Mouse (Mus musculus): ENCODE results near the gene Med4.
"Not testable (repeated sequence)": the region's sequence is repeated elsewhere in the genome, so short reads cannot be mapped to it uniquely, and the experiment has no call there.

Gene Med4

DNA sequence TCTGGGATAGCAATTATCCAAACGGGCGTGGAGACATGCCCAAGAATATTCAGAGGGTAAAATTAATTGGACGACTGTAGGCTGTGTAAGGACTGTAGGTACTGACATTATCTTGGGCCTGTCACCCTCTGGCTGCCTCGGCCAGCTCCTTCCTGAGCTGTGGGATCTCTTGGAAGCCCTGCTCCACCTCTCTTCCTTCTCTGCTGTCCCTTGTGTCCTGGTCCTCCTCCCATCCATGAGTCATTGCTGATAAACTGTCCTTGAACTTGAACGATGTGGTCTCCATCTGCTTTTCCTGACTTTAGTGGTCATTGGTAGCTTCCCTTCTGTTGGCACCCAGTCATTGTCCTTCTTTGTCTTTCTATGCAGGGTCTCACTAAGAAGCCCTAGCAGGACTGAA lies 23.2 kb upstream of the Med4 start:
- ChIA-PET CTCF (no interaction called here), POLR2A (interaction anchor here in 1 of 4 experiments (0.8 kb wide), 1 partner anchor 23 kb away, joined by 3 read pairs; the partner anchor contains the start of gene Med4)

DNA sequence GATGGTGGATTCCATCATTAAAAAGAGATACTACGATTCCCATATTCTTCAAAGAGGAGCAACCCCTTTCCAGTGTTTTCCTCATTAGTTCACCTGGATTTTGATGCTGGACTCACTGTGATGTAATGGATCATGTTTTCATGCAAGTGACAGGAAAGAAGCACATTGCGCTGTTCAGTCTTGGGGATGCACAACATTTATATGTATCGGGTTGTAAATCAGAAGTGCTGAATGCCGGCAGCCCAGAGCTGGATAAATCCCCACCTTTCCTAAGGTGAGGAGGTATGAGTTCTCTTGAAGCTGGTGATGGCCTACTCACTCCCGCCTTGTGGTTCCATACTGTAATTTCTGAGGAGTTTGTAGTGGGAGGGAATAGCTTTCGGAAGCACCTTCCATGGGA lies 16.5 kb upstream of the Med4 start:
- ChIA-PET CTCF (interaction anchor here in 2 of 4 experiments (0.6 to 1.0 kb wide), 2 partner anchors 16 to 387 kb away, joined by 3 to 9 read pairs; no protein-coding TSS in a partner anchor), POLR2A (no interaction called here)

DNA sequence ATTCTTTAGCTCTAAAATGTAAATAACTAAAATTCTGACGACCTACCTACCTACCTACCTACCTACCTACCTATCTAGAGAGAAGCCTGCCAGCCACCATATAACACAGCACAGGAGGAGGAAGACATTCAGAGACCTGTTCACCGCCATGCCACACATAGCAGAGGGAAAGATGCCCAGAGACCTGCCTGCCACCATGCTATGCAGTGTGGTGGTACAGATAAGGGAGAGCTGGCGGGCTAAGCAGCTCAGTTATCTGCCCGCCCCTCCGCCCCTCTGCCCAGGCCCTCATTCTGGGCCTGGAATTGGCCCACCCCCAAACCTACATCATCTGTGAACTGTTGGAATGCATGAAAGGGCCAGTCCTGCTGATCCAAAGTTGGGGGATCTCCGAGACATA lies 15.7 kb upstream of the Med4 start:
- ChIA-PET POLR2A (interaction anchor here in 1 of 4 experiments (0.7 kb wide), 1 partner anchor 176 kb away, joined by 5 read pairs; no protein-coding TSS in a partner anchor), CTCF (interaction anchor here in 3 of 4 experiments (0.5 to 1.3 kb wide), 4 partner anchors 16 to 388 kb away, joined by 3 to 9 read pairs (median 4); partner anchors contain the start of gene Med4 (in 1 of the 3))

DNA sequence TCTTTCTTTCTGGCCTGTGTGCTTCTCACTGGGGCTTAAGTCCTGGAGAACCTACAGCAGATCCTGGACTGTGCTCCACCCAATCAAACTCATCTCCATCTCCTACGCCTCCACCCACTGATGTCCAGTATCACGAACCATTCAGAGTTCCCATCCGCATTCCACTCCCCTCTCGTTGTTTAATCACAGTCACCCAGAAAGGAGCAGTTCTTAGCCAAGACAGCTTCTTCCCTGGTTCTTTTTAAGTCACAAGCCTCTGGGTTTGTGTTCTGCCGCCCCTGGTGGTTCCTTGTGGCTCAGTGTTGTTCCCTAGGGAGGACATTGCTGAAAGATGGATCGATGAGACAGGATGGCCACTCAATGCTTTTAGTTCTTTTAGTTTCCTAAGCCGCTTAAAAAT lies 14.1 kb upstream of the Med4 start:
- ChIA-PET CTCF (interaction anchor here (0.6 to 1.7 kb wide), 8 partner anchors 10 to 248 kb away, joined by 3 to 22 read pairs (median 7); no protein-coding TSS in a partner anchor), POLR2A (interaction anchor here in 1 of 4 experiments (2.1 kb wide), 1 partner anchor 11 kb away, joined by 11 read pairs; no protein-coding TSS in a partner anchor)

DNA sequence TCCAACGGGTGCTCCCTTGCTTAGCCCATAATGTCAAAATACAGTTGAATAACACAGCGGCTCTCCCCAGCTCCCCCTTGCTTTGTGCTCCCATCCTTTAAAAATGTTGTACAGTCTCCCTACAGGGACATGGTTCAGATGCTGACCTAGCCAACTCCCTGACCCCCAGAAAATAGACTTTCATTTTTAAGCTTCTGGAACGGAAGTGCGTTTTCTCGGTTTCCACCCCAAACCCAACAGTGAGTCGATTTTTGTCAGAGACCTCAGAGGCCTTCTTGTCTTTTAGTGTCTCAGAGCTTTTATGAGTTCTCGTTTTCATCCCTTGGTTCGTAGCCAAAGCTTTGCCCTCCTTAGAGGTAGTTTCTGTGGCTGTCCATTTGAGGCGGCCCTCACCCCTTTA lies 8.5 kb upstream of the Med4 start:
- ChIA-PET CTCF (interaction anchor here in 1 of 4 experiments (0.9 kb wide), 1 partner anchor 9 kb away, joined by 3 read pairs; the partner anchor contains the start of gene Med4), POLR2A (interaction anchor here in 1 of 4 experiments (0.6 kb wide), 1 partner anchor 155 kb away, joined by 5 read pairs; no protein-coding TSS in a partner anchor)

DNA sequence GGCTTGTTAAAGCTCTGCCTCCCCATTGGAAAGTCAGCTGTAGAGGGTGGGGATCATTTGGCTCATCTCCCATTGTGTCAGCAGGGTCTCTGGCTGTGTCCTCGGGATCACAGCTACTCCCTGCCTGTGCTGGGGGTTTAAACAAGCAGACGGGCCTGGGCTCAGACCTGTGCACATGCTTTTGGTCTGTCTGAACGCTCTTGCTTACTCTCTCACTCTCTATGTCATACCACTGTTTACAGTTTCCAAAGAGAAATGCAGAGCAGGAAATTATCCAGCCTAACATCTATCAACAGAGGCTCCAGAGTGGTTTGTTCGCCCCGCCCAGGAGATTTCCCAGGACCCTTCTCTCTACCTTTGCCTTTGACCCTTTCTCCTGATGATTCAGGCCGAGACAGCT lies 8.1 kb upstream of the Med4 start:
- ChIA-PET POLR2A (interaction anchor here in 1 of 4 experiments (0.6 kb wide), 2 partner anchors 142 to 155 kb away, joined by 3 to 5 read pairs; no protein-coding TSS in a partner anchor), CTCF (interaction anchor here in 1 of 4 experiments (0.9 kb wide), 1 partner anchor 8 kb away, joined by 3 read pairs; the partner anchor contains the start of gene Med4)

DNA sequence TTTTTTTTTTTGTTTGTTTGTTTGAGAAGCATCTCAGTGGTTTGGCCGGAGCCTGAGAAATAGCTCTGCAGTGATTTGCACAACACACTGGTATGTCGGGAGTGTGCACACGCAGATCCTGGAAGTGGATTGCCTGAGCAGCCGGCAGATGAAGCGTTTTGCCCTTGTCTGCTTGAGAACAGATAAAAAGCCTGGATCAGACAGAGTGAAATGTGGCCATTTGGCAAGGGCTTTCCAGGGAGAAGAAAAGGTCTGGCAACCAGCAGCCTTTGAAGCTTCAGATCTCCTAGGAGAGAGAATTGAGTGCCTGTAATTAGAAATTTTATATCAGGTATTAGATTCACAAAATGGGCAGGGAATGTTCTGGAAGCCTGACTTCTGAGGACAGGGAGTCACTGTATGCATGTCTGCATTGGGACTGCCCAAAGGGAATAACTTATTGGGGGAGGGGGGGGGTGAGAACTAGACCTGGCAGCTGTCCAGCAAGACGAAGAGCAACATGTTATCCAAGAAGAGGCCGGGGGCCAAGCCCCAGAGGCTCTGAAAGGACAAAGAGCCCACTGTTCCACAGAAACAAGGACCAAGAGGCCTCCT lies 7.1 kb upstream of the Med4 start:
- ChIA-PET CTCF (no interaction called here), POLR2A (interaction anchor here in 1 of 4 experiments (0.9 kb wide), 1 partner anchor 21 kb away, joined by 4 read pairs; no protein-coding TSS in a partner anchor)

DNA sequence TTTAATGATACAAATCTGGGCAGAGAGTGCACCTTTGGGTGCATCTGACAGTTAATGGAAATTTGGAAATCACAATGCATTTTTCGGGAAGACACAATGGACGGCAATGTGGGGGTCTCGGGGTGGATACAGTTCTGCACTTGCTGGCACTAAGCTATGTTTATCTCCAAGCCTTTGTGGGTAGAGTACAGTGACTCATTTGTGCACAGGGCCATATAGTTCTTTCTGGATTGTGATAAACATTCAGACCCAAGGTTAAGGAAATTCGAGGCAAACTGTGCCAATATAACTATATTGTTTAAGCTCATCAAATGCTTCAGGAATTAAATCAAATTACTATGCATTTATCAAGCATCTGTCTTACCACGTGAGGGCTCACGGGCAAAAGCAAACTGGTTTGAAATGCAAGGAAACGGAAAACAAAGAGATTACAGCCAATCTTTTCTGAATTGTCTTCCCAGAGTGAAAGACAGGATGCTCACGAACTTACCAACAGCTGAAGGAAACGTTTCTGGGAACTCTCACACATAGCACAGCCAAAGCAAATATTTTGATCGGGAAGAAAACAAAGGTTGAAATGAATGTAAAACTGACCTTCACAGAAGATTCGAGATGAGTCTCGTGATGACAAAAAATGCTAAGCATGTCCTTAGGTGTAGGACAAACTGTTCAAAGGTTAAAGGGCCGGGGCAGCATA lies 6.4 kb upstream of the Med4 start:
- ChIA-PET POLR2A (interaction anchor here in 1 of 4 experiments (0.9 kb wide), 1 partner anchor 22 kb away, joined by 4 read pairs; no protein-coding TSS in a partner anchor), CTCF (no interaction called here)

DNA sequence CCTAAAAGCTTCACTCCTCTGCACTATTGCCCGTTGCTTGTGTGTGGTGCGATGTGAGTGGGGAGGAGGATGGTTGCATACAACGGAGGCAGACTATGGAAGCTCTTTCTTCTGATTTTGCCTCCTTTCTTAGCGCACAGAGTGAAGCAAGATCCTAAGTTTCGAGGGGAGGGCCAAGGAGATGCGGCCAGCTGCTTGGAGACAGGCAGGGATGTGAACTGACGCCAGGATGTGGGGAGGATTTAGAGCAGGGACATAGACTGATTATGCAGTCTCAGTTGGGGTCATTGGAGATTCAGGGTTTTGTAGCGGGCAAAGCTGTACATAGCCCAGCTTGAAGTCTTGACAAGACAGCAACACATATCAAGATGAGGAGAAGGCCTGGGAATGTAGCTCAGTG lies 3.5 kb upstream of the Med4 start:
- ChIA-PET CTCF (interaction anchor here in 3 of 4 experiments (0.5 to 3.2 kb wide), 5 partner anchors 11 to 32 kb away, joined by 3 to 13 read pairs (median 7); partner anchors contain the start of gene Sucla2 (in 1 of the 3)), POLR2A (interaction anchor here (0.6 to 3.0 kb wide), 5 partner anchors 10 to 124 kb away, joined by 3 to 11 read pairs (median 5); partner anchors contain the start of gene Sucla2 (in 2 of the 4))

DNA sequence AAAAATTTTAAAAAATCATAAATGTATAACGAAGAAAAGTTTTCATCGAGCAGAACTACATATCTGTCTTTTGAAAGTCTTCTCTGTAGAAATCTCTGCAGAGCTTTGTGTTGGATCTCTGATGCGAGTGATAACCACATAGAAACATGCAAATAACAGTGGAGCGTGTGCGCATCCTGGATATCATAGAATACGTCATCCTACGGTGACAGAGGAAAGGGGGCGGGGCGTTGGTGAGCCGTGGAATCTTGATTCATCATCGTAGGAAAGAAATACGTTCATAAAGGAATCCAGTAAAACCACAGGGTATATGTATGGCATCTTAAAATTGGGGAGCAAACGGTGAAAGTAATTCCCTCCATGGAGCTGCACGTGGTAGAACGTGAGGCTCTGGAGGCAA lies 2.6 kb upstream of the Med4 start:
- POLR2A ChIA-PET, result interaction anchor here in 3 of 4 experiments (1.1 to 3.0 kb wide), 4 partner anchors 11 to 125 kb away, joined by 3 to 11 read pairs (median 5); partner anchors contain the start of gene Sucla2 (in 2 of the 3)

DNA sequence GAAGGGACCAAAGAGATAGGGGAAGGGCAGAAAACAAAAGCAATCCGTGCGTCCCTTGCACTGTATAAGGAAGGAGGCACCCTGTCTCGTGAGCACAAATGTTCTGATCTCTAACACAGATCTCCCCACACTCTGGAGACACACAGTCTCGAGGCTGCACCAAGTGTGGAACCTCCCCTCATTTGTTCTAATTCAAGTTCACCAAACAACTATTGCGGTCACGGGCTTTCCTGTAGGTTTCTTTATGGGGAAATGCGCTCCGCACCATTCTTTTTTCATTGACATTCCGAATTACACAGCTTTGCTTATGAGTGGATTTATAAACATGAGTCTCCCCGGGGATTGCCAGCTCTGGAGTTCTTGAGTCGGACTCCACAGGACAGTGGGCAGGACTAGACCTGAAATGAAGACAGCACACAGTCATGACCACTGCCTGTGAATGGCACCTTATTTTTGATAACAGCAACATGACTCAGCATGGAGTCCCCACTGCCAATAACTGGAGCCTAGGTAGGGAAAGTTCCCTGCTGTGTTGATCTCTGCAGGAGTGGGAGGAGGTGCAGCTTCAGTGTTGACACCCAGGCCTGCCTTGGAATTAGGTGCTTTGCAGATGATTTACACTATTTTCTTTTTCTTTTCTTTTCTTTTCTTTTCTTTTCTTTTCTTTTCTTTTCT lies 2.0 kb upstream of the Med4 start:
- ChIA-PET CTCF (interaction anchor here (0.7 to 3.2 kb wide), 5 partner anchors 12 to 17 kb away, joined by 3 to 13 read pairs (median 7); partner anchors contain the start of gene Sucla2 (in 2 of the 4)), POLR2A (interaction anchor here in 3 of 4 experiments (1.1 to 3.0 kb wide), 4 partner anchors 12 to 125 kb away, joined by 3 to 11 read pairs (median 5); partner anchors contain the start of gene Sucla2 (in 2 of the 3))

More for the DNA sequence above, 2.6 kb upstream of the Med4 start:
- CTCF ChIA-PET, result interaction anchor here in 3 of 4 experiments (0.7 to 3.2 kb wide), 4 partner anchors 11 to 18 kb away, joined by 4 to 13 read pairs (median 9); partner anchors contain the start of gene Sucla2 (in 1 of the 3)

DNA sequence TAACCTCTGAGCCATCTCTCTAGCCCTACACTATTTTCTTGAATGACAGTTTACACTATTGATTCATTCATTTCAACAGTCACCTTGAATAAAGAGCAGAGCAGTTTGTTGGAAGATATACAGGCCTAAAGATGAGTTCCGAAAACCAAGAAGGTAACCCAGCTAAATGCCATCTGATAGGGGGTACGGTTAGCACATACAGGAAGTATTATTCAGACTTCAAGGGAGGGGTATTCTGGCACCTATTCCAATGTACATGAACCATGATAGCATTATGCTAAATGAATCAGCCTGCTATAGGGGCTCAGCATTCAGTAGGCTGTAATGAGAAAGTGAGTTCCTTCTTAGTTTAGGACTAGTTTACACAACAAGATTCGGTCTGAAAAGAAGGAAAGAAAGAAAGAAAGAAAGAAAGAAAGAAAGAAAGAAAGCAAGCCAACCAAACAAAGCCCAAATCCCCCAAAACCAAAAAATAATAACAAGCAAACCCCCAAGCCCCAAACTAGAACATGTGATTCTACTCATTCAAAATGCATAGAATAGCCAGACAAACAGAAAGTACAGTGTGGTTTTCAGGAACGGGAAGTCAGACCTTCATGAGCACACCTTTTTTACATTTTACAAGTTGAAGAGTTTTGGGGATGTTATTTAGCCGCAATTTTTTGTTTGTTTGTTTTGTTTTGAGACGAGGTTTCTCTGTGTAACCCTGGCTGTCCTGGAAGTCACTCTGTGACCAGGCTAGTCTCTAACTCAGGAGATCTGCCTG lies 1.0 kb upstream of the Med4 start:
- ChIA-PET POLR2A (interaction anchor here in 2 of 4 experiments (1.3 to 2.4 kb wide), 2 partner anchors 16 to 126 kb away, joined by 3 to 6 read pairs; partner anchors contain the start of gene Sucla2 (in 1 of the 2)), CTCF (interaction anchor here in 3 of 4 experiments (0.6 to 2.3 kb wide), 3 partner anchors 13 to 121 kb away, joined by 3 to 7 read pairs (median 5); partner anchors contain the start of gene Sucla2 (in 1 of the 3))

DNA sequence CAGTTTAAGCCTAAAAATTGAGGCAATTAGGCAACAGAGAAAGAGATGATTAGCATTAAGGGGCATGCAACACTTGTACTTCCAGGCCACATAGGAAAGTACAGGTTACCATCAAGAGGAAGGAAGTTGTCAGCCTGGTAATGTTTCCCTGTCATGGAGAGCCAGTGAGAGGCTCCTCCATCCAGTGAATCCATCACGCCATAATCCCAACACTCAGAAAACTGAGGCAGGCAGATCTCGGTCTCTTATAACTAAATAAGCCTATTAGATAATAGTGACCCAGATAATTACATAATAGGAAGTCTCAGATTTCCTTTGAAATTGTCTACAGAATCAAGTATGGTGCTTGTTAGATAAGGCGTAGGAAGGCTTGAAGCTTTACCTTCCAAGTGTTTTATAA lies 14.3 kb downstream of the Med4 start:
- CTCF ChIA-PET, result interaction anchor here (0.7 to 1.6 kb wide), 14 partner anchors 8 to 221 kb away, joined by 3 to 15 read pairs (median 4); partner anchors contain the start of genes Med4 (in 4 of the 4) and Nudt15 (in 1 of the 4)

DNA sequence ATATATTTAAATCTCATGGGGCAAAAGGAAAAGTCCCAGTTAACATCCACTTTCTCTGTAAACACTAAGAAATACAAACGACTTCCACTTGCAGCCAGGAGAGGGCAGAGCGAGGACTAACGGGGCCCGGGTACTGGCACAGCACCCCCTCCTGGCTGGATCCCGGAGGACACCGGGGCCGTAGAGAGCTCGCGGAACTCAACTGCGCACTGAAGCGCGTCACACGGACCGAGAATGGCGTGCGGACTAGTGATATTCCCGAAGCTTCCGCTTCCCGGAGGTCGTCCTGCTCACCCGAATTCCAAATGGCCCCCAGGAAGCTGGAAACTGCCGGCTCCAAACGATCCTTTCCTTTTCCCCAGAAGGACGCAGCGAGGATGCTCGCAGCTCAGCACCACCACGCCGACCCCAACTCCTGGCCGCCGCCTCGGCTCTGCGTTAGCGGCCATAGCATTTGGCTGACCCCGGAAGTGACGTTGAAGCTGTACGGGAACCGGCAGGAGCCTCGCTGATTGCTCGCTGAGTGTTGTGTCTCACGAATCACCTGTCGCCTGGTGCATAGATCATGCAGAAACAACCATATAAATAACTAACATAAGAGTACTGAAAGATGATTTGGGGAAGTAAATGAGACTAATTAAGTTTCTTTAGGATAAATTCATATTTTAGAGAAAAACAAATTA lies 15.1 kb downstream of the Med4 start, which contains the start of gene Sucla2:
TSS of gene Sucla2 (plus strand) at position 554 of the 683 bp plus-strand sequence.
- POLR2A ChIA-PET, result interaction anchor here (0.6 to 2.2 kb wide), 29 partner anchors 9 to 154 kb away, joined by 3 to 13 read pairs (median 4); partner anchors contain the start of genes Med4 (in 4 of the 4) and Itm2b (in 1 of the 4)

More for the DNA sequence above, 14.3 kb downstream of the Med4 start:
- POLR2A ChIA-PET, result interaction anchor here (0.9 to 2.2 kb wide), 19 partner anchors 8 to 139 kb away, joined by 3 to 13 read pairs (median 4); partner anchors contain the start of genes Med4 (in 4 of the 4) and Itm2b (in 1 of the 4)

DNA sequence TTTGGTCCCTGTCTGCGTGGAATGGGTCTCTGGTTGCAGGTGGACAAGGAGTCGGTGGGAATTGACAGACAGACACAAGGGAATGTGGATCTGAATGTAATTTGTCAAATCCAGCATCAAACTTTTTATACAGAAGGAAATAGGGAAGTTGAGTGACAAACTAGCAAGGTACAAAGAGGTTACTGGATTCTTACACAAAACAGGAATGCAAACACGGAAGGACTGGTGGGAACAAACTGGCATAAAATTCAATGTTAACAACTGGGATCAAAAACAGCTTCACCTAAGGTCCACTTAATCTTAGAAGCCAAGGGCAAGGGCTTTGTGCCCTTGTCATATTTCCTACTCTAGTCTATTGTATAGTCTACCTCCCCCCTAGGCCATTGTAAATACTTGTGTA lies 18.8 kb downstream of the Med4 start:
- POLR2A ChIA-PET, CTCF ChIA-PET: not testable (repeated sequence)

More for the DNA sequence above, 15.1 kb downstream of the Med4 start, which contains the start of gene Sucla2:
- CTCF ChIA-PET, result interaction anchor here (0.5 to 1.6 kb wide), 36 partner anchors 9 to 1209 kb away, joined by 3 to 15 read pairs (median 4); partner anchors contain the start of genes Med4 (in 4 of the 4), Esd (in 1 of the 4) and Nudt15 (in 1 of the 4)

DNA sequence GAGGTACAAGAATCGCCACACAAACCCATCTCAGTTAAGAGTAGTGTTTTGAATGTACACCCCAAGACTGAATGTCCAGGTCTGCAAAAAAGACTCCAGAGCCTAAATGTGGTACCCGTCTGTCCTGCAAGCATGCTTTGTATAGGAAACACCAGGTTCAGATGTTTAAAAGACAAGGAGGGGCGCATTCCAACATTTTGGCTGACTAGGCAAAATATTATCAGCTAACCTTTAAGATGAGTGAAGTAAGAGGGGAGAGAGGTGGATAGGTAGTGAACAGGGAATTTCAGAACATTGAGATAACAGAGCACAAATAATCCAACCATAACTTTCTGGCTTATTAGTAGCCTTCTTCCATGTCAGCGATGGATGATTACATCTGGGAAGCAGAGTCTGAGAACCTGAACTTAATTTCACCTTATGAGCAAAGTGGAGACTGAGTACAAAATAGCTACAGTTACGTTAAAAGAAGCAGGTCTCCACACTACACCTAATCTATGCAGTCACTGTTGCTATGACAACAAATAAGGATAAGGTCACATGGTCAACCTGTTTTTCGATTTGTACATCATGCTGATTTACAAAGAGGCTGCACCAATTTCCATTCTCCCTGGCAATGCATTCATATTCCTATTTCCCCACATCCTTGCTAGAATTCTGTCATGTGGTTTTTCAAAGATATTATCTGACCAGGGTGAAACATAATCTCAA lies 24.1 kb downstream of the Med4 start:
- CTCF ChIA-PET, result no interaction called here
- POLR2A ChIA-PET, result no interaction called here
